Mouse (Mus musculus): ENCODE measurements at regions not wholly inside any gene's neighbourhood (a gene's known extent, or its start where the extent isn't known, plus 50 kb on each side); places are given as distances from the start of the nearest gene placed in this dataset.

GRCm38 (mm10) chr8:113582180-113582975 is 53.0 kb upstream of the Mon1b start:
- peak; percentile 16 for DNase-seq

- no peak for DNase-seq
These were observed 51.6 kb upstream of the Mon1b start for GRCm38 (mm10) chr8:113583801-113584200.

Data from right cerebral cortex, postnatal 25 days (tissue).